Mouse (Mus musculus) testis, adult 2 months (tissue): Measurements from ENCODE around the gene Immt. TPM values are rescaled to one million over a fixed set of nuclear protein-coding genes. Genes with fewer than 3 reads are reported as not detected.

Source experiments
- H3K27ac ChIP-seq: fragments of 200-500 bp; 2 replicates; pipeline ENCODE4 v1.5.1; 2012; ENCODE audit warnings: low read depth, low read length; ENCODE audit not compliant: control insufficient read depth, insufficient read depth
- H3K27me3 ChIP-seq: fragments of 200-500 bp; 2 replicates; pipeline ENCODE4 v1.6.1; 2012; ENCODE audit warnings: mild to moderate bottlenecking, low read length, moderate library complexity; ENCODE audit not compliant: control insufficient read depth, insufficient read depth
- H3K36me3 ChIP-seq: fragments of 200-500 bp; 2 replicates; pipeline ENCODE4 v1.6.1; 2012; ENCODE audit warnings: mild to moderate bottlenecking, low read length; ENCODE audit not compliant: control insufficient read depth, insufficient read depth
- H3K4me1 ChIP-seq: fragments of 200-500 bp; 2 replicates; pipeline ENCODE4 v1.6.1; 2012; ENCODE audit warnings: low read length; ENCODE audit not compliant: control insufficient read depth, insufficient read depth
- H3K4me3 ChIP-seq: fragments of 200-500 bp; 2 replicates; pipeline ENCODE4 v1.5.1; 2012; ENCODE audit warnings: low read depth, mild to moderate bottlenecking, low read length, moderate library complexity, mixed read lengths; ENCODE audit not compliant: control insufficient read depth
- CTCF ChIP-seq: fragments of 200-500 bp; IDR thresholded peaks from 2 replicates; pipeline ENCODE4 v1.5.1; 2012; ENCODE audit warnings: low read depth, mild to moderate bottlenecking, inconsistent platforms, low read length, moderate library complexity; ENCODE audit not compliant: control insufficient read depth, insufficient read depth, insufficient replicate concordance
- POLR2A ChIP-seq: fragments of 200-500 bp; IDR thresholded peaks from 2 replicates; pipeline ENCODE4 v1.6.1; 2012; ENCODE audit warnings: low read depth, mild to moderate bottlenecking, inconsistent platforms, low read length, moderate library complexity; ENCODE audit not compliant: control insufficient read depth
- polyA plus RNA-seq: library from polyadenylated mRNA; depleted of rRNA; stranded (reverse); fragments of >200 nt; gene quantifications from 2 replicates; pipeline ENCODE4 v1.2.3, GENCODE M21; 2012

Immt gene
- polyA plus RNA-seq, 1 experiment = 71.3 TPM

- no peaks in the 10 kb centered on the region for H3K4me1 ChIP-seq
- H3K36me3 ChIP-seq = peaks cover 5% of the 10 kb centered on the region
- no peak overlapping the region for H3K4me3 ChIP-seq
- no peak for TF ChIP-seq POLR2A
- TF ChIP-seq CTCF = no peak
- no peak overlapping the region for H3K27ac ChIP-seq
- no peaks in the 10 kb centered on the region for H3K27me3 ChIP-seq
Observed at GRCm38 (mm10) chr6:71867751-71868150, 36.6 kb downstream of the Immt start.

- Histone ChIP-seq H3K27me3 (no peaks in the 10 kb centered on the region), H3K4me1 (no peaks in the 10 kb centered on the region), H3K27ac (no peak overlapping the region), H3K4me3 (no peak overlapping the region), H3K36me3 (peaks cover 6% of the 10 kb centered on the region)
- TF ChIP-seq POLR2A (no peak), CTCF (no peak)
Observed at GRCm38 (mm10) chr6:71868809-71869208, 37.7 kb downstream of the Immt start.

- no peaks in the 10 kb centered on the region for H3K4me1 ChIP-seq
- no peaks in the 10 kb centered on the region for H3K27me3 ChIP-seq
- no peak for TF ChIP-seq POLR2A
- TF ChIP-seq CTCF = no peak
- no peak overlapping the region for H3K4me3 ChIP-seq
- H3K27ac ChIP-seq = no peak overlapping the region
- peaks cover 7% of the 10 kb centered on the region for H3K36me3 ChIP-seq
Observed at GRCm38 (mm10) chr6:71871396-71871795, 40.3 kb downstream of the Immt start.

GRCm38 (mm10) chr6:71877965-71878760 lies 47.0 kb downstream of the Immt start:
- H3K36me3 ChIP-seq = peaks cover 2% of the 10 kb centered on the region
- H3K4me3 ChIP-seq = no peak overlapping the region
- TF ChIP-seq CTCF (no peak), POLR2A (no peak)
- H3K4me1 ChIP-seq = no peaks in the 10 kb centered on the region
- H3K27ac ChIP-seq = no peak overlapping the region
- H3K27me3 ChIP-seq = no peaks in the 10 kb centered on the region

- TF ChIP-seq POLR2A = no peak
- no peak for TF ChIP-seq CTCF
- no peak overlapping the region for H3K4me3 ChIP-seq
- H3K27ac ChIP-seq = no peak overlapping the region
- H3K36me3 ChIP-seq = no peaks in the 10 kb centered on the region; the same call in none of the 2 replicates
- no peaks in the 10 kb centered on the region for H3K4me1 ChIP-seq
- H3K27me3 ChIP-seq = no peaks in the 10 kb centered on the region
Observed at GRCm38 (mm10) chr6:71893263-71893662, 62.1 kb downstream of the Immt start.

DNA sequence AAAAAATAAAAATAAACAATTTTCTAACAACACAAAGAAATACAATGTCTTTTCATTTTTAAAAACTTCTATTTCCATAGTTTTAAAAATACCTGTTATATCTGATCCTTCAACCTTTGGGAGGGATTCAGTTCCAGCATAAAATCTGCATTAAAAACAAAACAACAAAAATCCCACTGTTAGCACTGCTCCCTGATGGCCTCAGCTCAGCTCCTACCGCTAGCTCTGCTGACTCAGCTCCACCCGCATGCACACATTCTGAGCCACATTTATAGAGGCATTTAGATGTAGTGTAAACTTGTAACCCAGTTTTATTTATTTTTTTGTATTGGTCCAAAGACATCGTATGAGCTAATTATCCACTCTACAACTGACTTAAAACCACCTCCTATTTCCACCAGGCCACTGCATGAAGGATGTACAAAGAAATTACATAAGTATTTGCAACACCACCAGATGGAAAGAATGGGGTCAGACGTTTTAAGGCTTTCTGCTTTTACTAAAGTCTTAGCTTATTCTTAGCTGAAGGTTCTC lies 76.6 kb downstream of the Immt start:
- Histone ChIP-seq H3K4me1 (peaks cover 5% of the 10 kb centered on the region), H3K27me3 (no peaks in the 10 kb centered on the region), H3K4me3 (peak overlapping the region; percentile 98), H3K27ac (no peak overlapping the region), H3K36me3 (no peaks in the 10 kb centered on the region; the same call in 1 of the 2 replicates)
- TF ChIP-seq POLR2A (no peak), CTCF (no peak)

DNA sequence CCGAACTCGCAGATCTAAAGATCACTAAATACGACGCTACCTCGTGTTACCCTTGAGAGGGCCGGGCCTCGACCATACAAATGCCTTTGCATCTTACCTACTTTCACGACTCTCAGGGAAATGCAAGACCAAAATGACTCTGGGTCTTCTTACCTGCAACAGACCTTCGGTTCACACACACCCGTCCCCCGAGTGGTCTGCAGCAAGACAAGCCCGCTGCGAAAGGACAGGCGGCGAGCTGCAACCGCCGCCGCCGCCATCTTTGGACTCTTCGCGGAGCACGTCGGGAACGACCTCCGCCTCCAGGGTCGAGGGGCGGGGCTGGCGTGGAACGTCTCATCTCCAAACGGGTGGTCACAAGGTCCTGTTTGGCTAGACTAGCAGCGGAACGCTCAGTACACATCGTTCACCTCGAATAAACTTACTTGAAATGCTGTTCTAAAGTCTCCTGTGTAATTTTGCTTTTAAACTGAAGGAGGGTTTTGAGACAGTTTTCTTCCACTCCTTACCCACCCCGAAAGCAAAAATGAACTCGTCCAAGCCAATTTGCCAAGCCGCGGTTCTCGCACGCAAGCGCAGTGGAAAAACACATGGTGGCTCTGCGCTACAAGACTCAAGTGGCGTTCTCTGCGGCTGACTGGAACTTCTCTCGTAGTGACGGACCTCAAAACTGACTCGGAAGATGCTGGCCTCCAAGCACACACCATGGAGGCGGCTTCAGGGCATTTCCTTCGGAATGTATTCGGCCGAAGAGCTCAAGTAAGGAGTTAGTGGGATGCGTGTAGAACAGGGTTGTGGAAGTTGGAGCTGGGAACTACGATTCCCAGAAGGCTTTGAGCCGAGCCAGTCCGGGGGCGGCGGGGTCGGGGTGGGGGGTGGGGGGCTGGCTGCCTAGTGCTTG lies 77.6 kb downstream of the Immt start, which contains the start of the genes Ptcd3 and Polr1a:
Gene Ptcd3 (minus strand): TSS at position 270 of the 901 bp plus-strand sequence.
Gene Polr1a (plus strand): TSS at position 573 of the 901 bp plus-strand sequence.
- Histone ChIP-seq H3K4me3 (peak within 1 kb of the TSS; percentile 98), H3K4me1 (peaks cover 5% of the 10 kb centered on the region), H3K27me3 (no peaks in the 10 kb centered on the region), H3K36me3 (no peaks in the 10 kb centered on the region; the same call in 1 of the 2 replicates), H3K27ac (peak within 1 kb of the TSS; percentile 96)
- TF ChIP-seq POLR2A (peak; percentile 88), CTCF (0 out of 2 replicates have a peak, but pooled peaks have one; percentile 10)
